Mouse (Mus musculus) heart, postnatal 0 days (tissue): ENCODE results near the gene Susd1. TPM values are rescaled to one million over a fixed set of nuclear protein-coding genes. Genes with fewer than 3 reads are reported as not detected.

Experiments used
- ATAC-seq: fragments of 200-750 bp; cut with Nextera tagmentation; 2 replicates; pipeline ENCODE4 v1.8.0; 2017; ENCODE audit warnings: low read depth, moderate number of reproducible peaks, moderate library complexity; ENCODE audit not compliant: insufficient read depth
- DNase-seq: peaks from one replicate; pipeline ENCODE4 v3.0.0-alpha.2; 2016; ENCODE audit warnings: low spot score
- H3K27ac ChIP-seq: fragments of 300-500 bp; sonication (generic); 2 replicates; pipeline ENCODE4 v1.5.1; 2014; ENCODE audit warnings: low read depth, mild to moderate bottlenecking
- H3K27me3 ChIP-seq: fragments of 300-500 bp; sonication (generic); 2 replicates; pipeline ENCODE4 v1.6.1; 2014; ENCODE audit warnings: low read length, mixed read lengths; ENCODE audit not compliant: control insufficient read depth, insufficient read depth
- H3K36me3 ChIP-seq: fragments of 300-500 bp; sonication (generic); replicated peaks from 2 replicates; pipeline ENCODE4 v1.6.1; 2014; ENCODE audit warnings: low read length, mixed read lengths; ENCODE audit not compliant: control insufficient read depth, insufficient read depth
- H3K4me1 ChIP-seq: fragments of 300-500 bp; sonication (generic); 2 replicates; pipeline ENCODE4 v1.6.1; 2014; ENCODE audit warnings: antibody characterized with exemption; ENCODE audit not compliant: control insufficient read depth, insufficient read depth
- H3K4me2 ChIP-seq: fragments of 300-500 bp; sonication (generic); 2 replicates; pipeline ENCODE4 v1.6.1; 2014; ENCODE audit warnings: low read depth, mild to moderate bottlenecking, low read length, moderate library complexity
- H3K4me3 ChIP-seq: fragments of 300-500 bp; sonication (generic); 2 replicates; pipeline ENCODE4 v1.5.1; 2014; ENCODE audit warnings: low read depth, low read length
- H3K9ac ChIP-seq: fragments of 300-500 bp; sonication (generic); replicated peaks from 2 replicates; pipeline ENCODE4 v1.6.1; 2014; ENCODE audit warnings: low read depth, low read length, mixed read lengths
- H3K9me3 ChIP-seq: fragments of 300-500 bp; sonication (generic); replicated peaks from 2 replicates; pipeline ENCODE4 v1.6.1; 2016; ENCODE audit warnings: low read length; ENCODE audit not compliant: control insufficient read depth
- CTCF ChIP-seq: IDR thresholded peaks from 2 replicates; pipeline ENCODE4 v1.5.1; 2016; ENCODE audit warnings: antibody characterized with exemption, control low read depth, low read depth
- EP300 ChIP-seq: IDR thresholded peaks from 2 replicates; pipeline ENCODE4 v1.6.1; 2016; ENCODE audit warnings: antibody characterized with exemption, low read depth
- WGBS: fragments of 180-500 bp; shearing (Covaris S2); extraction: QIAGEN DNeasy Blood & Tissue Kit; methylation state at CpG from one replicate; pipeline ENCODE4 v1.1.7; 2014; 5-methylcytosine and 5-hydroxymethylcytosine counted together
- polyA plus RNA-seq: library from polyadenylated mRNA; unstranded; fragments of >200 nt; fragmentation: Nextera tagmentation; extraction: Ambion mirVana; gene quantifications from 2 replicates; pipeline ENCODE4 v1.2.1, GENCODE M21; 2015
- total RNA-seq: library from RNA; depleted of rRNA; stranded (reverse); fragments of >200 nt; gene quantifications from 2 replicates; pipeline ENCODE4 v1.2.3, GENCODE M21; 2014; ENCODE audit warnings: low replicate concordance

Susd1 gene
- total and polyA plus RNA-seq, 2 experiments from 2014 or later, result 2.1 to 6.2 TPM

DNA sequence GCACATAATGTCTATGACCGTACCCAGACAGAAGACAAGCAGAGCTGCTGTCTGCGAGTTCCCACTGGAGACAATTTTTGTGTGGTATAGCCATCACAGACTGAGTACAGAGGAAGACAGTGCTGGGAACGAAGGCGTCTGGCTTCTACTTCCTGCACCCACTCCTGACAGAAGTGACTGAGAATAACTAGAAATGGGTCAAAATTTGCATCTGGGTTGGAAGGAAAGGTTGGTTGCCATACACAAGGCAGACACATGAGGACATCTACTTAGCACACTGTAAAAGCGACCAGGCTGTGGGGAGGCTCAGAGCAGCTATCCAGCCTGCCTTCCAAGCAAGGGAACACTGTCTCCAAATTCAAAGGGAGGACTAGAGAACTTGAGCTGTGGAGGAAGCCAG is 66.5 kb downstream of the Susd1 start:
- H3K27ac ChIP-seq, result no peak overlapping the region

DNA sequence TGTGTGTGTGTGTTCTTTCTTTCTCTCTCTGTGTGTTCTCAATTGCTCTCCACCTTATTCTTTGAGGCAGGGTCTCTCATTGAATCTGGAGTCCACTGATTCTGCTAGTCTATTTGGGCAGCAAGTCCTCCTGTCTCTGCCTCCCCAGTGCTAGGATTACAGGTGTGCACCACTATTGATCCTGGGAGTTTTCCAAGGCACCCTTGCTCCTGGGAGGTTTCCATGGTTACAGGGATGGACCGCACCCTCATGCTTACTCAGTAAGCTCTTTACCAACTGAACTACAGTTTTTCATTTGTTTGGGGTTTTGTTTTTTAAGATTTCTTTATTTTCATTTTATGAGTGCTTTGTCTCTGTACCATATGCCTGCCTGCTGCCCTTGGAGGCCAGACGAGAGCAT is 68.5 kb downstream of the Susd1 start:
- TF ChIP-seq CTCF (no peak), EP300 (no peak)
- H3K4me2 ChIP-seq, result no peak overlapping the region
- no peak overlapping the region for H3K4me3 ChIP-seq
- peaks cover 6% of the 10 kb centered on the region for H3K4me1 ChIP-seq
- H3K9me3 ChIP-seq, result no peaks in the 10 kb centered on the region
- no peaks in the 10 kb centered on the region for H3K36me3 ChIP-seq
- H3K27ac ChIP-seq, result no peak overlapping the region
- DNase-seq, result no peak
- no peak overlapping the region for H3K9ac ChIP-seq
- no peak for ATAC-seq
- no peaks in the 10 kb centered on the region for H3K27me3 ChIP-seq
- WGBS, result 93% methylated on average over 2 of the region's 2 CpGs

More for the DNA sequence above, 66.5 kb downstream of the Susd1 start:
- Histone ChIP-seq H3K4me1 (0 out of 2 replicates have a peak, but pooled peaks cover 4% of the 10 kb centered on the region), H3K4me3 (no peak overlapping the region), H3K9me3 (no peaks in the 10 kb centered on the region), H3K27me3 (no peaks in the 10 kb centered on the region), H3K4me2 (no peak overlapping the region), H3K9ac (no peak overlapping the region), H3K36me3 (no peaks in the 10 kb centered on the region)
- DNase-seq (no peak), ATAC-seq (no peak)
- TF ChIP-seq EP300 (no peak), CTCF (no peak)
- 88% methylated on average over 5 of the region's 5 CpGs for WGBS

DNA sequence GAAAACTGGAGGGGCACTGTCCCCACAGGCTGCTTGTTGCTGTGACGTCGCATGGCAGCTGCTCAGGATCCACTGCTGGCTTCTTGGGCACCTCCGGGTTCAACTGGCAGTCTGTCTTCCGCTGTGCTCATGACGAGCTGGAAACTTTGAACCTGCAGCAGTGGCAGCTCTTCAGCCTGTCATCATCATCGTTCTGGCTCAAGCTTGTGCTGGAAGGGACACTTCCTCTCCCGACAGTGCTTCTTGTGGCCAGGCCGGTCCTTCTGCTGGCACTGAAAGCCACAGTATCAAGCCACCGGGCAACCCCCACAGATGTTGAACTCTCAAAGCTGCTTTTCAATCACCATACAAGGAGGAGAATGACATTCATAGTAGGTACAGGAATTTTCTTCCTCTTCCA is 70.3 kb downstream of the Susd1 start:
- no peak overlapping the region for H3K4me2 ChIP-seq
- H3K9me3 ChIP-seq, result no peaks in the 10 kb centered on the region
- no peak for DNase-seq
- H3K27ac ChIP-seq, result no peak overlapping the region
- no peaks in the 10 kb centered on the region for H3K36me3 ChIP-seq
- H3K9ac ChIP-seq, result no peak overlapping the region
- WGBS, result 28% methylated on average over 9 of the region's 9 CpGs
- H3K27me3 ChIP-seq, result no peaks in the 10 kb centered on the region
- ATAC-seq, result no peak
- peaks cover 18% of the 10 kb centered on the region for H3K4me1 ChIP-seq
- no peak for TF ChIP-seq EP300
- no peak for TF ChIP-seq CTCF
- H3K4me3 ChIP-seq, result no peak overlapping the region

DNA sequence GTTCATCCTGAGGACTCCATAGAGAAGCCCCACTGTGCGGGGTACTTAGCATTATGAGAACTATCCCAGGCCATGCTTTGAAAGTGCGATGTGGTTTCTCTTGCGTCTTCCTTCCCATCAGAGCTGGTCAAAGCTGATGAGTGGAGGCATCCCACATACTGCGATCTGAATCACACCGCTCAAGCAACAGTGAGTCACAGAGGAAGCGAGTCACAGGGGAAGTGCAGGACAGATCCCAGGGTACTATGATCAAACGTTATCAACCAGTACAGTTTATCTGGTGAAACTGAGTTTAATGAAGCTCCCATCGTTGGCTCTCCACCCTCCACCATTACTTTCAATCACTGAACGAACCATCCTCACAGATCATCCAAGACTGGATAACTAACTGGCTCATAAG is 72.2 kb downstream of the Susd1 start:
- H3K9me3 ChIP-seq, result no peaks in the 10 kb centered on the region
- no peak overlapping the region for H3K4me3 ChIP-seq
- DNase-seq (no peak), ATAC-seq (no peak)
- H3K36me3 ChIP-seq, result no peaks in the 10 kb centered on the region
- H3K4me2 ChIP-seq, result no peak overlapping the region
- TF ChIP-seq EP300 (no peak), CTCF (no peak)
- no peak overlapping the region for H3K27ac ChIP-seq
- WGBS, result 72% methylated on average over 9 of the region's 9 CpGs
- H3K4me1 ChIP-seq, result peaks cover 14% of the 10 kb centered on the region
- H3K27me3 ChIP-seq, result no peaks in the 10 kb centered on the region
- H3K9ac ChIP-seq, result no peak overlapping the region

DNA sequence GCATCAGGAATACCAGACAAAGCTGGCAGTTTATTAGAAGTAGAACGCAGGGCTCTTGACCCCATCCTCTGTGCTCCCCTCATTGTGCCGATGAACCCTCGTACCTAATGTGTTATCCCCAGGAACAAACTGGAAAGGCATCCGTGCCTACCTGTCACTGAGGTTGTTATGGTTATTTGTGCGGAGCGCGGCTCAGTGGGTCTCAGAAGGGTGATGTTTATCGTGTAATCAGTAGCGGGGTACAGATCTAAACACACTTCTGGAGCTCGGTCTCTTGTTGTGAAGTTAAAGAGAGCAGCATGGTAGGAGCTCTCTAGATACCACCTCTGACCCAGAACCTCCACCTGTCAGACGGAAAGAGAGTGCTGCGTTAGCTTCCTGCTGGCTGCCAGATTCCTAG is 72.9 kb downstream of the Susd1 start:
- Histone ChIP-seq H3K27me3 (no peaks in the 10 kb centered on the region), H3K4me1 (peaks cover 14% of the 10 kb centered on the region), H3K4me2 (no peak overlapping the region), H3K4me3 (no peak overlapping the region), H3K9ac (no peak overlapping the region), H3K9me3 (no peaks in the 10 kb centered on the region), H3K36me3 (no peaks in the 10 kb centered on the region), H3K27ac (no peak overlapping the region)
- DNase-seq (no peak), ATAC-seq (no peak)
- TF ChIP-seq CTCF (no peak), EP300 (no peak)
- WGBS, result 94% methylated on average over 12 of the region's 12 CpGs
